In the genomic region with DNA sequence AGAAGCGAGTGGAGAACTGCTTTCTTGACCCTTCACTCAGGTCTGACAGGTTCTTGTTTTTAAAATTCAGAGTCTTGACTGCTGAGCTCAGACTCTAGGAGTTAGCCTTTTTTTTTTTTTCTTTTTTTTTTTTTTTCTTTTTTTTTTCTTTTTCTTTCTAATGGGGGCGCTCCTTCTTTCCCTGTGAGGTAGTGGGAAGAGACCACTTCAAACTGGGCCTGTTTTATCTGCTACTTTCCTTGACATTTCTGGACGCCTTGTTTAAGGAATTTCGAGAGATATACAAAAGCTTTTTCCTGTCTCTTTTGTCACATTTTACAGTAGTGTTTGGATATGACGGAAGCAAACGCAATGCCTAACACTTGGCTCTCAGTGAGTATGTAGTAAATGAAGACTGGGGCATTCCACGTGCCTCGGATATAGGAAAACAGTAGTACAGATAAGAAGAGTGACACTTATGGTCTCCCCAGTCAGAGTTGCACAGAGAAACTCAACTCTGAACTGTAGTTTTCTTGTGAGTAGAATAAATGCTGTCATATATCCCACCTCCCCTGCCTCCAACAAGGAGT, we compare ENCODE assay signal across 8 mouse cellular contexts. TPM values are rescaled to one million over a fixed set of nuclear protein-coding genes. Genes with fewer than 3 reads are reported as not detected.
DNase-seq lines count a peak whose midpoint lies in the region; ATAC-seq and TF ChIP-seq lines count a peak whose summit lies in the region.

No protein-coding gene starts in this region.

- H3K9ac ChIP-seq in kidney, embryonic 14.5 days (ENCODE audit: low read depth, low read length): no peak overlapping the region
- H3K9ac ChIP-seq in intestine, embryonic 14.5 days (ENCODE audit: low read length): peak overlapping the region; percentile 65

- H3K4me1 ChIP-seq in kidney, embryonic 14.5 days (ENCODE audit: control insufficient read depth, insufficient read depth, low read length): no peaks in the 10 kb centered on the region
- no peaks in the 10 kb centered on the region; the same call in 1 of the 2 replicates for H3K4me1 ChIP-seq in kidney, adult 2 months (ENCODE audit: control insufficient read depth, insufficient read depth, low read length)
- peaks cover 2% of the 10 kb centered on the region; the same call in 1 of the 2 replicates for H3K4me1 ChIP-seq in brown adipose tissue, adult 24 weeks (ENCODE audit: control insufficient read depth, insufficient read depth, insufficient read length, low read length)
- H3K4me1 ChIP-seq in intestine, embryonic 14.5 days (replicated peaks; ENCODE audit: control insufficient read depth, insufficient read depth, low read length): peaks cover 5% of the 10 kb centered on the region; the same call in 1 of the 2 replicates
- no peaks in the 10 kb centered on the region; the same call in 1 of the 2 replicates for H3K4me1 ChIP-seq in cerebellum, adult 2 months (ENCODE audit: control insufficient read depth, insufficient read depth, low read length)

- no peaks in the 10 kb centered on the region for H3K79me2 ChIP-seq in myocyte (ENCODE audit: control insufficient read depth, insufficient read depth)

- H3K27ac ChIP-seq in kidney, embryonic 14.5 days (ENCODE audit: low read depth, low read length): no peak overlapping the region
- no peak overlapping the region for H3K27ac ChIP-seq in kidney, adult 2 months (ENCODE audit: insufficient read depth, low read depth, low read length)
- H3K27ac ChIP-seq in brown adipose tissue, adult 24 weeks (replicated peaks; ENCODE audit: low read depth, low read length): 0 out of 2 replicates have a peak overlapping the region, but pooled peaks have one; percentile 41
- H3K27ac ChIP-seq in intestine, embryonic 14.5 days (ENCODE audit: low read depth): peak overlapping the region; percentile 51; the same call in 1 of the 2 replicates
- H3K27ac ChIP-seq in cerebellum, adult 2 months (ENCODE audit: insufficient read depth, low read length): no peak overlapping the region

- TF ChIP-seq POLR2A in kidney, adult 2 months (IDR thresholded peaks at IDR 0.05; ENCODE audit: low read depth, low read length): no peak
- no peak for TF ChIP-seq POLR2A in myocyte (IDR thresholded peaks at IDR 0.05; ENCODE audit: insufficient read length, low read depth)
- no peak for TF ChIP-seq POLR2A in cerebellum, adult 2 months (IDR thresholded peaks at IDR 0.05; ENCODE audit: borderline replicate concordance, insufficient read depth, low read length)

- no peaks in the 10 kb centered on the region for H3K9me3 ChIP-seq in kidney, embryonic 14.5 days (ENCODE audit: control insufficient read depth, low read length)
- no peaks in the 10 kb centered on the region for H3K9me3 ChIP-seq in intestine, embryonic 14.5 days (ENCODE audit: control insufficient read depth, low read length)

- TF ChIP-seq CTCF in kidney, adult 2 months (conservative IDR thresholded peaks at IDR 0.05; ENCODE audit: insufficient read depth, insufficient read length, low read depth, low read length): no peak
- no peak for TF ChIP-seq CTCF in cerebellum, adult 2 months (IDR thresholded peaks at IDR 0.05; ENCODE audit: borderline replicate concordance, insufficient read depth, low read depth, low read length)

- H3K4me2 ChIP-seq in kidney, embryonic 14.5 days (replicated peaks; ENCODE audit: low read depth, low read length): peak overlapping the region; percentile 78
- H3K4me2 ChIP-seq in intestine, embryonic 14.5 days (ENCODE audit: low read length): peak overlapping the region; percentile 94
- H3K4me2 ChIP-seq in myocyte (ENCODE audit: low read depth): peak overlapping the region; percentile 56

- WGBS in kidney, embryonic 14.5 days: 46% methylated on average over 8 of the region's 8 CpGs
- WGBS in kidney, adult 2 months: 48% methylated on average over 8 of the region's 8 CpGs
- 22% methylated on average over 8 of the region's 8 CpGs for WGBS in intestine, embryonic 14.5 days
- 65% methylated on average over 8 of the region's 8 CpGs for WGBS in cerebellum, adult 2 months

- no peak overlapping the region for H3ac ChIP-seq in myocyte (ENCODE audit: control insufficient read depth, insufficient read length)

- no peaks in the 10 kb centered on the region for H3K27me3 ChIP-seq in kidney, embryonic 14.5 days (ENCODE audit: control insufficient read depth, insufficient read depth, low read length)
- H3K27me3 ChIP-seq in kidney, adult 2 months (replicated peaks; ENCODE audit: control insufficient read depth, insufficient read depth, low read length): no peaks in the 10 kb centered on the region
- no peaks in the 10 kb centered on the region for H3K27me3 ChIP-seq in intestine, embryonic 14.5 days (replicated peaks; ENCODE audit: control insufficient read depth, insufficient read depth, low read length)
- no peaks in the 10 kb centered on the region for H3K27me3 ChIP-seq in myocyte (ENCODE audit: control insufficient read depth, insufficient read depth, insufficient read length)
- H3K27me3 ChIP-seq in cerebellum, adult 2 months (ENCODE audit: control insufficient read depth, insufficient read depth, low read length): no peaks in the 10 kb centered on the region

- peak overlapping the region; percentile 43 for H3K4me3 ChIP-seq in kidney, embryonic 14.5 days (ENCODE audit: low read length)
- no peak overlapping the region; the same call in 1 of the 2 replicates for H3K4me3 ChIP-seq in kidney, adult 2 months (ENCODE audit: insufficient read depth, low read depth, low read length)
- peak overlapping the region; percentile 76 for H3K4me3 ChIP-seq in brown adipose tissue, adult 24 weeks (ENCODE audit: insufficient read depth, low read depth, low read length)
- H3K4me3 ChIP-seq in intestine, embryonic 14.5 days (ENCODE audit: low read depth, low read length): peak overlapping the region; percentile 59
- peak overlapping the region; percentile 27 for H3K4me3 ChIP-seq in myocyte
- H3K4me3 ChIP-seq in cerebellum, adult 2 months (replicated peaks; ENCODE audit: insufficient read depth, low read depth, low read length): no peak overlapping the region

- H3K36me3 ChIP-seq in kidney, embryonic 14.5 days (ENCODE audit: control insufficient read depth, insufficient read depth, low read length): no peaks in the 10 kb centered on the region
- no peaks in the 10 kb centered on the region for H3K36me3 ChIP-seq in kidney, adult 2 months (ENCODE audit: control insufficient read depth, insufficient read depth, low read length)
- no peaks in the 10 kb centered on the region for H3K36me3 ChIP-seq in intestine, embryonic 14.5 days (ENCODE audit: control insufficient read depth, insufficient read depth, low read length)
- H3K36me3 ChIP-seq in myocyte (ENCODE audit: control insufficient read depth, insufficient read depth): no peaks in the 10 kb centered on the region

- ATAC-seq in kidney, embryonic 14.5 days (ENCODE audit: low FRiP score, low TSS enrichment): no peak
- ATAC-seq in intestine, embryonic 14.5 days (replicated peaks; ENCODE audit: low FRiP score, low TSS enrichment, low read depth): peak; percentile 13; the same call in 1 of the 2 replicates

- no peak for DNase-seq in kidney, adult 2 months
- no peak for DNase-seq in intestine, embryonic 14.5 days (ENCODE audit: low spot score)
- no peak for DNase-seq in adrenal gland, postnatal 25 days
- no peak for DNase-seq in frontal cortex, adult 2 months (ENCODE audit: extremely low spot score in 1 of 2, low spot score in 1 of 2)
- no peak for DNase-seq in cerebellum, adult 2 months

TF ChIP-seq in myocyte, 11 proteins besides CTCF, POLR2A, EP300 and RAD21:
- TF ChIP-seq E2F4 (IDR thresholded peaks at IDR 0.05; ENCODE audit: insufficient read depth): no peak
- TF ChIP-seq MAX (IDR thresholded peaks at IDR 0.05; ENCODE audit: low read depth): no peak
TF ChIP-seq in myocyte: peak in this region for 0.

RNA-seq across cellular contexts. Expression of a gene that starts 0.8 kb away (rescaled TPM):
- 29.1 and 33.3 TPM in 2 replicates for polyA plus RNA-seq in kidney, embryonic 14.5 days (2014; fragmentation: Nextera tagmentation; extraction: Ambion mirVana)
- 13.9 and 15.3 TPM in 2 replicates for polyA plus RNA-seq in kidney, adult 2 months (2012; rRNA removed)
- polyA plus RNA-seq in brown adipose tissue, adult 24 weeks (2012; ENCODE audit: insufficient read depth, insufficient read length, missing spikeins): 23.7 and 29.6 TPM in 2 replicates
- polyA plus RNA-seq in intestine, embryonic 14.5 days (2014; fragmentation: Nextera tagmentation; extraction: Ambion mirVana): 60.3 and 62.7 TPM in 2 replicates
- polyA plus RNA-seq in myocyte (2012; fragmentation: generic; extraction: Trizol): 10.6 TPM
- 9.6 and 12.3 TPM in 2 replicates for total RNA-seq in adrenal gland, postnatal 25 days (2021)
- polyA plus RNA-seq in frontal cortex, adult 2 months (2012; rRNA removed): 4.6 and 7.0 TPM in 2 replicates
- 3.8 and 3.9 TPM in 2 replicates for polyA plus RNA-seq in cerebellum, adult 2 months (2012; rRNA removed)

Comparison
In these comparisons a context has a peak if more than half of its experiments do, and no peak if none do; other contexts are left out.
1. H3K4me3 ChIP-seq: peak in kidney, embryonic 14.5 days (single experiment), brown adipose tissue, adult 24 weeks (single experiment), intestine, embryonic 14.5 days (single experiment) and myocyte (single experiment); none in kidney, adult 2 months (single experiment) and cerebellum, adult 2 months (single experiment).
2. H3K27ac ChIP-seq: peak in brown adipose tissue, adult 24 weeks (single experiment) and intestine, embryonic 14.5 days (single experiment); none in kidney, embryonic 14.5 days (single experiment), kidney, adult 2 months (single experiment) and cerebellum, adult 2 months (single experiment).
3. Peak in every context shown above with its lines, with median percentiles within 50 percentile points of each other: H3K4me2 ChIP-seq.